In the genomic region with DNA sequence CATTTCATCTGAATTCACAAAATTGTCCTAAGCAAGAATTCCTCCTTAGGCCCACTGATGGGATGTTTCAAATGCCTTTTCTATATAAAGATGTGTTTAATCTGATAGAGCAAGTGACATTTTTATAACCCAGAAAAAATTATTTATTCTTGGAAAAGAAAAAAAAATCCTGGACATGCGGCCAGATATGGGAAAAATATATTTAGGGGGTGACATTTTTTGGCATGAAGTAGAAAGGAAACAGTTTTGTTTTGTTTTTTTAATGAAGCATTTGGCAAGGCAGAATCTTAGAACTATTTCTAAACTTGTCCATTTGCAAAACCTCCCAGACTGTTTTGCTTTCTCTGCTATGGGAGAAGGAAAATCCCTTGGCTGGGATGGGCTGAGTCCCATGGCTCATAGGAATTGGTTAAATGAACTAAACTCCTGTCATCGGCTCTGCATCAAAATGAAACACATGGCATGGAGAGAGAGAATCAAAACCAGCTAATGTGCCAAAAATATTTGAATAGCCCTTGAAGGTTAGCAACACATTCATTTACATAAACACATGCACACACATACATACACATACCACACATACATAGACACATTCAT, we compare ENCODE assay signal across 15 mouse cellular contexts.
A peak's percentile ranks its signal among the peaks of the same experiment; 100 is the strongest.
DNase-seq lines count a peak whose midpoint lies in the region; ATAC-seq and TF ChIP-seq lines count a peak whose summit lies in the region.
"Had no signal": no experiment of that assay in that cellular context is flagged by ENCODE, and none has a peak within 500 bp of the region (broad histone marks: within the 10 kb centered on the region; RNA-seq: fewer than 3 reads in every experiment).

No protein-coding gene starts in this region.

- H3K4me1 ChIP-seq in lung, embryonic 14.5 days (ENCODE audit: insufficient read depth): no peaks in the 10 kb centered on the region
- H3K4me1 ChIP-seq in embryonic fibroblast, embryonic 13.5 days (ENCODE audit: control insufficient read depth, insufficient read depth, low read length): peaks cover 11% of the 10 kb centered on the region
- no peaks in the 10 kb centered on the region for H3K4me1 ChIP-seq in stomach, postnatal 0 days (replicated peaks; ENCODE audit: control insufficient read depth, insufficient read depth)

- no peak overlapping the region for H3K27ac ChIP-seq in lung, embryonic 14.5 days (ENCODE audit: low read depth)
- 0 out of 2 replicates have a peak overlapping the region, but pooled peaks have one; percentile 75 for H3K27ac ChIP-seq in embryonic fibroblast, embryonic 13.5 days (ENCODE audit: insufficient read depth, low read length)
- no peak overlapping the region for H3K27ac ChIP-seq in stomach, postnatal 0 days (replicated peaks)
- H3K27ac ChIP-seq: liver, embryonic 14.5 days; macrophage; midbrain, embryonic 13.5 days had no signal

- intact Hi-C loops in heart, postnatal 25 days (cut with DNase I): no loop called here

- 54% methylated on average over 2 of the region's 2 CpGs for WGBS in lung, embryonic 14.5 days
- WGBS in stomach, postnatal 0 days: 52% methylated on average over 2 of the region's 2 CpGs

- H3K4me3 ChIP-seq in lung, embryonic 14.5 days (ENCODE audit: low read depth, low read length): no peak overlapping the region
- no peak overlapping the region for H3K4me3 ChIP-seq in embryonic fibroblast, embryonic 13.5 days (ENCODE audit: insufficient read depth, low read length)
- no peak overlapping the region for H3K4me3 ChIP-seq in stomach, postnatal 0 days (ENCODE audit: low read depth, low read length)
- H3K4me3 ChIP-seq: limb, embryonic 12.5 days; midbrain, embryonic 13.5 days had no signal

- H3K36me3 ChIP-seq in lung, embryonic 14.5 days (ENCODE audit: insufficient read depth): no peaks in the 10 kb centered on the region
- no peaks in the 10 kb centered on the region for H3K36me3 ChIP-seq in stomach, postnatal 0 days (ENCODE audit: control insufficient read depth, insufficient read depth, low read length)
- H3K36me3 ChIP-seq: limb, embryonic 12.5 days had no signal

- no peaks in the 10 kb centered on the region for H3K9me3 ChIP-seq in lung, embryonic 14.5 days (ENCODE audit: low read depth, low read length)
- H3K9me3 ChIP-seq in stomach, postnatal 0 days (ENCODE audit: control insufficient read depth, low read length): no peaks in the 10 kb centered on the region
- H3K9me3 ChIP-seq: limb, embryonic 12.5 days; midbrain, embryonic 13.5 days had no signal

- TF ChIP-seq EP300 in stomach, postnatal 0 days (optimal IDR thresholded peaks at IDR 0.05): peak; percentile 69

- H3K4me2 ChIP-seq in lung, embryonic 14.5 days: no peak overlapping the region
- H3K4me2 ChIP-seq in stomach, postnatal 0 days (replicated peaks; ENCODE audit: low read depth): no peak overlapping the region
- H3K4me2 ChIP-seq: limb, embryonic 12.5 days; midbrain, embryonic 13.5 days had no signal

- no peak overlapping the region for H3K9ac ChIP-seq in lung, embryonic 14.5 days
- H3K9ac ChIP-seq in stomach, postnatal 0 days (ENCODE audit: low read length): no peak overlapping the region
- H3K9ac ChIP-seq: limb, embryonic 12.5 days; liver, embryonic 14.5 days; midbrain, embryonic 13.5 days had no signal

- ATAC-seq in lung, embryonic 14.5 days (ENCODE audit: insufficient read depth): no peak
- ATAC-seq in stomach, postnatal 0 days (ENCODE audit: low FRiP score, low TSS enrichment): no peak
- ATAC-seq in activated CD4-positive, CD25-positive, alpha-beta regulatory T cell, adult 4 months: no peak
- ATAC-seq: midbrain, embryonic 13.5 days had no signal

- TF ChIP-seq POLR2A in embryonic fibroblast, embryonic 13.5 days (IDR thresholded peaks at IDR 0.05; ENCODE audit: low read depth, low read length): no peak

- TF ChIP-seq CTCF in lung, embryonic 14.5 days (IDR thresholded peaks at IDR 0.05; ENCODE audit: low read depth): no peak
- no peak for TF ChIP-seq CTCF in embryonic fibroblast, embryonic 13.5 days (IDR thresholded peaks at IDR 0.05; ENCODE audit: borderline replicate concordance, insufficient read depth, low read length)
- no peak for TF ChIP-seq CTCF in stomach, postnatal 0 days (IDR thresholded peaks at IDR 0.05; ENCODE audit: low read depth)

- DNase-seq in heart, adult 9 months (ENCODE audit: low spot score in 2 of 2): peak; percentile 24 to 27
- no peak for DNase-seq in heart, postnatal 25 days (ENCODE audit: low spot score)
- DNase-seq in lung, embryonic 14.5 days: peak; percentile 52
- no peak for DNase-seq in lung, postnatal 36 days
- DNase-seq in stomach, postnatal 0 days (ENCODE audit: low spot score): no peak
- DNase-seq: adrenal gland, adult 8-10 months; cerebellum, adult 8-10 months; heart, postnatal 4 days; thymus, postnatal 36 days had no signal

- H3K27me3 ChIP-seq in lung, embryonic 14.5 days (ENCODE audit: insufficient read depth, low read length): no peaks in the 10 kb centered on the region
- H3K27me3 ChIP-seq in stomach, postnatal 0 days (ENCODE audit: control insufficient read depth, insufficient read depth, low read length): no peaks in the 10 kb centered on the region
- H3K27me3 ChIP-seq: limb, embryonic 12.5 days; midbrain, embryonic 13.5 days had no signal

Comparison
In these comparisons a context has a peak if more than half of its experiments do, and no peak if none do; other contexts are left out.
1. DNase-seq: peak in heart, adult 9 months (2 of 2) and lung, embryonic 14.5 days (single experiment); none in heart, postnatal 25 days (single experiment), lung, postnatal 36 days (single experiment) and stomach, postnatal 0 days (single experiment).